Mouse (Mus musculus) lung, adult 2 months (tissue): ENCODE data around the gene 9930022D16Rik.

Experiments
- CTCF ChIP-seq: fragments of 200-500 bp; IDR thresholded peaks from 2 replicates; pipeline ENCODE4 v1.5.1; 2011; ENCODE audit warnings: mild to moderate bottlenecking, low read length, control low read depth; ENCODE audit not compliant: insufficient read depth
- POLR2A ChIP-seq: fragments of 200-500 bp; IDR thresholded peaks from 2 replicates; pipeline ENCODE4 v1.6.1; 2011; ENCODE audit warnings: low read depth, mild to moderate bottlenecking, control low read depth, low read length, borderline replicate concordance; ENCODE audit errors: extremely low read depth

DNA sequence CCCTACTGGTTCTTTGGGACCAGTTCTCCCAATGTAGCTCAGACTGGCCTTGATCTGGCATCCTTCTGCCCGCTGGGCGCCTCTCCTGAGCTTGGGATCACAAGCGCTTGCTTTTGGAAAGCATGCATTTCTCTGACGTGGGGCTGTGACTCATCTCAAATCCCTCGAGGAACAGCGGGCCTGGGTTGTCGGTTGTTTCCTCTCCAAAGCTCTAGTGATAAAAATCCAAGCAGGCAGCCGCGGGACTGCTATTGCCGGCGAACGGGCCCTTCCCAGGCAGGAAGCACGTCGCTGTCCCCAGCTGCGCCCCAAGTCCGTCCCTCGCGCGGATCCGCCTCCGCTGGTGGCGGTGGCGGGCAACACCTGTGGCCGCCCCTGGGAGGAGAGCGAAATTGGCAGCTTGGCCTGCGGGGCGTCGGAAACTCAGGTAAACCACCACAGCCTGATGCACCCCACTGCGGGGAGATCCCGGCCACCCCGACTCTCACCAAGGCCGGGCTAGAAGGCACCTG, 26.2 kb downstream of the 9930022D16Rik start:
- TF ChIP-seq CTCF (no peak), POLR2A (peak; percentile 26; the same call in 1 of the 2 replicates)
